In the genomic region with DNA sequence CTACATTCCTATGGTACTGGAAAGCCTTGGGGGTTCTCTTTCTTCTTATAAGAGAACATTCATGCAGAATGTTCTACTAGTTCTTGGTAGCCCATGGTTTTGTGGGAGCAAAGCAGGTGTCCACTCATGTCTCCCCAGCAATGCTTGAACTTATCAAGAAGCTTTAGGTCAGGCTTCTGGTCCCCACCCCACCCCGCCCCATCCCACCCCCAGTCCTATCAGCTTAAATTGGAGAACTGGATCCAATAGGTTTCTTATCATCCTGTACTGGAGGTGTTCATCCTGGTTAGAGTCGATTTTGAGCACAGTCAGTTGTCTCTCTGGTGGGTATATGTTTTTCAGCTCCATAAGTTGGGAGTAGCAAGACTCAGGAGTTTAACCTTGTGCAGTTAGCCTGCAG, we compare ENCODE assay signal across 26 mouse cellular contexts. TPM values are rescaled to one million over a fixed set of nuclear protein-coding genes. Genes with fewer than 3 reads are reported as not detected.
A peak's percentile ranks its signal among the peaks of the same experiment; 100 is the strongest.
DNase-seq lines count a peak whose midpoint lies in the region; ATAC-seq and TF ChIP-seq lines count a peak whose summit lies in the region.
"Had no signal": no experiment of that assay in that cellular context is flagged by ENCODE, and none has a peak within 500 bp of the region (broad histone marks: within the 10 kb centered on the region; RNA-seq: fewer than 3 reads in every experiment).

No protein-coding gene starts in this region.

- no peak overlapping the region for H3K9ac ChIP-seq in midbrain, embryonic 11.5 days (ENCODE audit: low read length)
- H3K9ac ChIP-seq in midbrain, embryonic 15.5 days: no peak overlapping the region
- no peak overlapping the region for H3K9ac ChIP-seq in liver, embryonic 14.5 days (replicated peaks)
- H3K9ac ChIP-seq: embryonic facial prominence, embryonic 12.5 days; heart, embryonic 15.5 days; hindbrain, embryonic 14.5 days had no signal

- H3K36me3 ChIP-seq in midbrain, embryonic 11.5 days (ENCODE audit: control insufficient read depth, insufficient read depth, low read length): no peaks in the 10 kb centered on the region
- no peaks in the 10 kb centered on the region for H3K36me3 ChIP-seq in midbrain, embryonic 15.5 days (replicated peaks)
- no peaks in the 10 kb centered on the region for H3K36me3 ChIP-seq in liver, embryonic 14.5 days (replicated peaks; ENCODE audit: control insufficient read depth, insufficient read depth, low read depth)
- H3K36me3 ChIP-seq: embryonic facial prominence, embryonic 12.5 days; forebrain, embryonic 10.5 days; heart, embryonic 15.5 days; hindbrain, embryonic 10.5 days had no signal

- no peak for ATAC-seq in midbrain, embryonic 11.5 days (ENCODE audit: low FRiP score)
- no peak for ATAC-seq in midbrain, embryonic 15.5 days (replicated peaks)
- peak; percentile 56 for ATAC-seq in liver, embryonic 14.5 days (ENCODE audit: insufficient read depth)
- ATAC-seq: activated CD4-positive, CD25-positive, alpha-beta regulatory T cell, adult 4 months; forebrain, embryonic 14.5 days; Patski had no signal

- TF ChIP-seq EP300 in liver, embryonic 14.5 days (IDR thresholded peaks at IDR 0.05; ENCODE audit: low read depth): no peak; the same call in 1 of the 2 replicates

- H3K27me3 ChIP-seq in midbrain, embryonic 11.5 days (ENCODE audit: control insufficient read depth, insufficient read depth, low read length): no peaks in the 10 kb centered on the region
- no peaks in the 10 kb centered on the region for H3K27me3 ChIP-seq in midbrain, embryonic 15.5 days (replicated peaks)
- H3K27me3 ChIP-seq in liver, embryonic 14.5 days (ENCODE audit: control insufficient read depth, insufficient read depth, low read length): no peaks in the 10 kb centered on the region
- H3K27me3 ChIP-seq: CH12.LX; embryonic facial prominence, embryonic 12.5 days had no signal

- no peak overlapping the region for H3K4me3 ChIP-seq in midbrain, embryonic 11.5 days (ENCODE audit: low read depth, low read length)
- H3K4me3 ChIP-seq in midbrain, embryonic 15.5 days: no peak overlapping the region
- H3K4me3 ChIP-seq in liver, embryonic 14.5 days (ENCODE audit: insufficient read depth in 1 of 2, low read depth in 2 of 2, low read length in 2 of 2): no peak overlapping the region
- H3K4me3 ChIP-seq: embryonic facial prominence, embryonic 12.5 days; forebrain, embryonic 10.5 days; gastrocnemius, adult 2 months; heart, embryonic 15.5 days; hindbrain, embryonic 10.5 days had no signal

- H3K4me2 ChIP-seq in midbrain, embryonic 11.5 days: no peak overlapping the region
- H3K4me2 ChIP-seq in midbrain, embryonic 15.5 days: no peak overlapping the region
- peak overlapping the region; percentile 45 for H3K4me2 ChIP-seq in liver, embryonic 14.5 days (ENCODE audit: low read depth)
- H3K4me2 ChIP-seq: embryonic facial prominence, embryonic 12.5 days; heart, embryonic 11.5 days; heart, embryonic 15.5 days; hindbrain, embryonic 14.5 days had no signal

- DNase-seq in midbrain, embryonic 11.5 days (ENCODE audit: low spot score, missing footprints): peak; percentile 31
- DNase-seq in liver (peak; percentile 69), adipocyte (ENCODE audit: low spot score) (no peak)
- DNase-seq in liver, embryonic 14.5 days (ENCODE audit: low read depth in 3 of 3, low spot score in 3 of 3): no peak
- DNase-seq in lung, postnatal 4 days: no peak
- DNase-seq in thymus, postnatal 25 days: no peak
- DNase-seq: adrenal gland, adult 2 months; adrenal gland, postnatal 36 days; cerebellum, adult 11-12 months; cerebellum, adult 9-10 months; cerebellum, postnatal 25 days; gastrocnemius, adult 2 months; gastrocnemius, postnatal 36 days; heart, adult 18-20 months; heart, postnatal 14 days had no signal

- no peaks in the 10 kb centered on the region for H3K9me3 ChIP-seq in midbrain, embryonic 11.5 days (ENCODE audit: control insufficient read depth, low read length)
- H3K9me3 ChIP-seq in midbrain, embryonic 15.5 days: no peaks in the 10 kb centered on the region
- no peaks in the 10 kb centered on the region for H3K9me3 ChIP-seq in liver, embryonic 14.5 days (ENCODE audit: control insufficient read depth, low read length)
- H3K9me3 ChIP-seq: embryonic facial prominence, embryonic 12.5 days; forebrain, embryonic 10.5 days; heart, embryonic 15.5 days; hindbrain, embryonic 10.5 days had no signal

- no peak overlapping the region for H3K27ac ChIP-seq in midbrain, embryonic 11.5 days (ENCODE audit: low read depth, low read length)
- no peak overlapping the region for H3K27ac ChIP-seq in midbrain, embryonic 15.5 days
- peak overlapping the region; percentile 52 for H3K27ac ChIP-seq in liver, embryonic 14.5 days
- H3K27ac ChIP-seq: embryonic facial prominence, embryonic 12.5 days; forebrain, embryonic 10.5 days; gastrocnemius, adult 2 months; heart, embryonic 15.5 days; hindbrain, embryonic 10.5 days; hindbrain, embryonic 14.5 days had no signal

- no peaks in the 10 kb centered on the region for H3K4me1 ChIP-seq in midbrain, embryonic 11.5 days (ENCODE audit: control insufficient read depth, insufficient read depth, low read length)
- H3K4me1 ChIP-seq in midbrain, embryonic 15.5 days: no peaks in the 10 kb centered on the region
- peaks cover 44 to 49% of the 10 kb centered on the region in 2 experiments for H3K4me1 ChIP-seq in liver, embryonic 14.5 days (replicated peaks; ENCODE audit: control insufficient read depth in 2 of 2, insufficient read depth in 2 of 2, low read length in 1 of 2)
- H3K4me1 ChIP-seq: heart, embryonic 15.5 days; hindbrain, embryonic 10.5 days had no signal

- 94% methylated on average over 2 of the region's 2 CpGs for WGBS in midbrain, embryonic 11.5 days
- 84% methylated on average over 2 of the region's 2 CpGs for WGBS in midbrain, embryonic 15.5 days
- 19% methylated on average over 2 of the region's 2 CpGs for WGBS in liver, embryonic 14.5 days (ENCODE audit: insufficient replicate concordance)

- no peak for TF ChIP-seq CTCF in liver, embryonic 14.5 days (IDR thresholded peaks at IDR 0.05; ENCODE audit: low read depth)

RNA-seq across cellular contexts. Expression of a gene that starts 16.1 kb away (rescaled TPM):
- not detected in 2 replicates for polyA plus RNA-seq in midbrain, embryonic 11.5 days (2014; fragmentation: Nextera tagmentation; extraction: Ambion mirVana)
- polyA plus RNA-seq in midbrain, embryonic 15.5 days (2015; fragmentation: Nextera tagmentation; extraction: Ambion mirVana): not detected in 2 replicates
- 0.70 and 0.88 TPM in 2 replicates for polyA plus RNA-seq in liver, embryonic 14.5 days (2012; rRNA removed)
- 0.30 and 0.53 TPM in 2 replicates for polyA plus RNA-seq in liver, embryonic 14.5 days (2014; fragmentation: Nextera tagmentation; extraction: Ambion mirVana)
- polyA plus RNA-seq: activated CD4-positive, CD25-positive, alpha-beta regulatory T cell, adult 4 months; adrenal gland, adult 2 months; forebrain, embryonic 10.5 days; forebrain, embryonic 14.5 days; heart, embryonic 11.5 days; heart, embryonic 15.5 days; hindbrain, embryonic 14.5 days; Patski had no signal

RNA-seq across cellular contexts. Expression of a gene that starts 33.4 kb away (rescaled TPM):
- polyA plus RNA-seq in midbrain, embryonic 11.5 days (2014; fragmentation: Nextera tagmentation; extraction: Ambion mirVana): 113 and 119 TPM in 2 replicates
- polyA plus RNA-seq in midbrain, embryonic 15.5 days (2015; fragmentation: Nextera tagmentation; extraction: Ambion mirVana): 16.1 and 20.1 TPM in 2 replicates
- polyA plus RNA-seq in liver, embryonic 14.5 days (2012; rRNA removed): 10.3 and 20.1 TPM in 2 replicates
- polyA plus RNA-seq in liver, embryonic 14.5 days (2014; fragmentation: Nextera tagmentation; extraction: Ambion mirVana): 48.6 and 49.4 TPM in 2 replicates

Comparison
In these comparisons a context has a peak if more than half of its experiments do, and no peak if none do; other contexts are left out.
1. DNase-seq: peak in midbrain, embryonic 11.5 days (single experiment) and liver (single experiment); none in liver, embryonic 14.5 days (0 of 3), lung, postnatal 4 days (0 of 2), adipocyte (single experiment) and thymus, postnatal 25 days (single experiment).